Mouse (Mus musculus): Measurements from ENCODE around the gene Dlx2. TPM values are rescaled to one million over a fixed set of nuclear protein-coding genes. Genes with fewer than 3 reads are reported as not detected.
A peak's percentile ranks its signal among the peaks of the same experiment; 100 is the strongest.

Gene Dlx2
- polyA plus RNA-seq, 1 experiment: 16.0 TPM

DNA sequence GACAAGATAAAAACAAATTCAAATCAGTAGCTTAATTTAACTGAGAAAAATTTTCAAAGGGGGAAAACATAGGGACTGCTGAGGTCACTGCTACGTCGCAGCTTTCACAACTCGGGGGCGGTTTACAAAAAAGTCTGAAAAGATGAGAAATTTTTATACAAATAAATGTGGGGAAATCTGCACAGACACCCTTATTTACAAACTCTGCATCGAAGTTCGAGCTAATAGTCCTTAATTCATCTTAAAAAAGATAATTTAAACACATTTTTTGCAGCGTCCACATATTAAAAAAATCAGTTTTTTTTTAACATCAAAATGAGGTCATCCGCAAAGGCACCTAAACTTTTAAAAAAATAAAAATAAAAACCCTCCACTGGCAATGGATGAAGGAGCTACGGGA lies 3.0 kb downstream of the Dlx2 start:
- no peaks in the 10 kb centered on the region for H3K27me3 ChIP-seq (ENCODE audit: control insufficient read depth, insufficient read depth, insufficient read length)
- H3K79me3 ChIP-seq (ENCODE audit: low read depth): peaks cover 8% of the 10 kb centered on the region
- peak overlapping the region; percentile 77 for H3ac ChIP-seq (ENCODE audit: control insufficient read depth, insufficient read length, low read depth)
- TF ChIP-seq USF1 (IDR thresholded peaks at IDR 0.05; ENCODE audit: low read depth): no peak
- no peak for TF ChIP-seq CEBPB (IDR thresholded peaks at IDR 0.05; ENCODE audit: low read depth)
- TF ChIP-seq FOSL1 (IDR thresholded peaks at IDR 0.05; ENCODE audit: insufficient read depth, low read length, poor library complexity, severe bottlenecking): no peak
- TF ChIP-seq MYOD1 (IDR thresholded peaks at IDR 0.05; ENCODE audit: control insufficient read depth, insufficient read length, low read depth): no peak
- TF ChIP-seq MYOG (IDR thresholded peaks at IDR 0.05; ENCODE audit: control insufficient read depth, extremely low read depth, insufficient read length): no peak
- no peak for TF ChIP-seq MAX (IDR thresholded peaks at IDR 0.05)
- TF ChIP-seq CTCF (IDR thresholded peaks at IDR 0.05; ENCODE audit: control insufficient read depth, insufficient read depth, insufficient read length): no peak
- H3K36me3 ChIP-seq (ENCODE audit: control insufficient read depth, insufficient read depth): peaks cover 7% of the 10 kb centered on the region
- H3K79me2 ChIP-seq (ENCODE audit: control insufficient read depth, insufficient read depth): peaks cover 29% of the 10 kb centered on the region
- peak overlapping the region; percentile 60 for H3K4me3 ChIP-seq (ENCODE audit: insufficient read depth, poor library complexity, severe bottlenecking)

DNA sequence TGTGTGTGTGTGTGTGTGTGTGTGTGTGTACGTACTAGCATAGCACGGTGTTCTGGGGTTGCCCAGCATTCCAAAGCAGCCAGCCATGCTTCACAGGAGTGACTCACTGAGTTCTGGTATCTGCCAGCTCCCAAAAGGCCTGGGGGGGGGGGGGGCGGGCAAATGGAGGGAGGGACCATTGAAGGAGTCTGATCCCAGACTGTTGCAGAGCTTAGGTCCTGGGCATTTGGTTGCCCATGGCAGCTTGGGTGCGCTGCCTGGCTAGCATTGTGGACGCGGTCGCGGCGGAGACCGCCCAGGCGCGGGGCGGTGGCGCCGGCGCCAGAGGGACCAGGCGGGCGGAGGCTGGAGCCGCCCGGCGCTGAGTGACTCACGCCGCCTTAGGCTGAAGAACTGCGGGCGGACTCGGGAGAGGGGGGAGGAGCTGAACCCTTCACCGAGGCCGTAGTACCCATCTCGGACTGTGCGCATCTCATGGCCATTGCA lies 3.7 kb downstream of the Dlx2 start:
- Histone ChIP-seq H3K4me3 (ENCODE audit: insufficient read depth, poor library complexity, severe bottlenecking) (peak overlapping the region; percentile 60), H3K27me3 (ENCODE audit: control insufficient read depth, insufficient read depth, insufficient read length) (no peaks in the 10 kb centered on the region), H3K79me3 (ENCODE audit: low read depth) (peaks cover 8% of the 10 kb centered on the region), H3K36me3 (ENCODE audit: control insufficient read depth, insufficient read depth) (peaks cover 7% of the 10 kb centered on the region), H3ac (ENCODE audit: control insufficient read depth, insufficient read length, low read depth) (no peak overlapping the region), H3K79me2 (ENCODE audit: control insufficient read depth, insufficient read depth) (peaks cover 29% of the 10 kb centered on the region)
- peak; percentile 82 for TF ChIP-seq MAX (IDR thresholded peaks at IDR 0.05)
- TF ChIP-seq CEBPB (IDR thresholded peaks at IDR 0.05; ENCODE audit: low read depth): no peak

GRCm38 (mm10) chr2:71542227-71542815 lies 4.2 kb downstream of the Dlx2 start:
- Histone ChIP-seq H3K79me3 (ENCODE audit: low read depth) (peaks cover 8% of the 10 kb centered on the region), H3K4me3 (ENCODE audit: insufficient read depth, poor library complexity, severe bottlenecking) (peak overlapping the region; percentile 3), H3K79me2 (ENCODE audit: control insufficient read depth, insufficient read depth) (peaks cover 29% of the 10 kb centered on the region), H3K36me3 (ENCODE audit: control insufficient read depth, insufficient read depth) (peaks cover 7% of the 10 kb centered on the region), H3K27me3 (ENCODE audit: control insufficient read depth, insufficient read depth, insufficient read length) (no peaks in the 10 kb centered on the region), H3ac (ENCODE audit: control insufficient read depth, insufficient read length, low read depth) (peak overlapping the region; percentile 42)
- peak; percentile 21 for TF ChIP-seq MYOD1 (IDR thresholded peaks at IDR 0.05; ENCODE audit: control insufficient read depth, insufficient read length, low read depth)
- no peak for TF ChIP-seq FOSL1 (IDR thresholded peaks at IDR 0.05; ENCODE audit: insufficient read depth, low read length, poor library complexity, severe bottlenecking)

GRCm38 (mm10) chr2:71541418-71542226 lies 4.9 kb downstream of the Dlx2 start:
- Histone ChIP-seq H3K36me3 (ENCODE audit: control insufficient read depth, insufficient read depth) (peaks cover 7% of the 10 kb centered on the region), H3K4me3 (ENCODE audit: insufficient read depth, poor library complexity, severe bottlenecking) (peak overlapping the region; percentile 3), H3K27me3 (ENCODE audit: control insufficient read depth, insufficient read depth, insufficient read length) (no peaks in the 10 kb centered on the region), H3ac (ENCODE audit: control insufficient read depth, insufficient read length, low read depth) (peak overlapping the region; percentile 30), H3K79me2 (ENCODE audit: control insufficient read depth, insufficient read depth) (peaks cover 29% of the 10 kb centered on the region), H3K79me3 (ENCODE audit: low read depth) (peaks cover 8% of the 10 kb centered on the region)
- TF ChIP-seq CEBPB (IDR thresholded peaks at IDR 0.05; ENCODE audit: low read depth): peak; percentile 49
- TF ChIP-seq USF1 (IDR thresholded peaks at IDR 0.05; ENCODE audit: low read depth): no peak

GRCm38 (mm10) chr2:71540611-71541417 lies 5.7 kb downstream of the Dlx2 start:
- Histone ChIP-seq H3K27me3 (ENCODE audit: control insufficient read depth, insufficient read depth, insufficient read length) (no peaks in the 10 kb centered on the region), H3ac (ENCODE audit: control insufficient read depth, insufficient read length, low read depth) (peak overlapping the region; percentile 30), H3K79me2 (ENCODE audit: control insufficient read depth, insufficient read depth) (peaks cover 27% of the 10 kb centered on the region), H3K79me3 (ENCODE audit: low read depth) (peaks cover 9% of the 10 kb centered on the region), H3K4me3 (ENCODE audit: insufficient read depth, poor library complexity, severe bottlenecking) (peak overlapping the region; percentile 2), H3K36me3 (ENCODE audit: control insufficient read depth, insufficient read depth) (peaks cover 7% of the 10 kb centered on the region)
- TF ChIP-seq MYOG (IDR thresholded peaks at IDR 0.05; ENCODE audit: control insufficient read depth, extremely low read depth, insufficient read length) (no peak), CEBPB (IDR thresholded peaks at IDR 0.05; ENCODE audit: low read depth) (no peak), MYOD1 (IDR thresholded peaks at IDR 0.05; ENCODE audit: control insufficient read depth, insufficient read length, low read depth) (no peak), USF1 (IDR thresholded peaks at IDR 0.05; ENCODE audit: low read depth) (no peak), FOSL1 (IDR thresholded peaks at IDR 0.05; ENCODE audit: insufficient read depth, low read length, poor library complexity, severe bottlenecking) (no peak), CTCF (IDR thresholded peaks at IDR 0.05; ENCODE audit: control insufficient read depth, insufficient read depth, insufficient read length) (no peak)

Measured in C2C12 (cell line).